22 mouse cellular contexts compared by ENCODE assay signal in the genomic region with DNA sequence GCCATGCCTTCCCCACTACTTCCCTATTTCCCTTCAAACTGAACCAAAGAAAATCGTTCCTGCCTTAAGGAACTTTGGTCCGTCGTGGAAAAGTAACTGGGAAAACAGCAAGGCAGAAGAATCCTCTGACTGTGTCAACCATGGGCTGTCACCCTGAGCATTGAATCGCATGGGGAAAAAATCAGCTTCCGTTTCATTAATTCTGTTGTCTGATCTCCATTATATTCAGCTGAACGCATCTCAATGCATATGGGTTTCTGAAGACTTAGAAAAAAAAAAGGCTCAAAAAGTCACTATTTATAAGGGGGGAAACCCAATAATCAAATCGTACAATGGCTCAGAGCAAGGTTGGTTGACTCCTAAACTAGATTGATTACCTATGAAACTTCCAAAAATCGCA.
DNase-seq lines count a peak whose midpoint lies in the region; ATAC-seq and TF ChIP-seq lines count a peak whose summit lies in the region.
"Had no signal": no experiment of that assay in that cellular context is flagged by ENCODE, and none has a peak within 500 bp of the region (broad histone marks: within the 10 kb centered on the region; RNA-seq: fewer than 3 reads in every experiment).

No protein-coding gene starts in this region.

- dilution Hi-C loops in CH12.LX (cut with MboI; ENCODE audit: extremely low pct_ligation_motif_present, extremely low pct_unique_long_range_greater_than_20kb, low sequenced_read_pairs), result no loop called here

- H3K27ac ChIP-seq in CH12.LX (ENCODE audit: insufficient read depth, low read depth), result no peak overlapping the region
- no peak overlapping the region for H3K27ac ChIP-seq in midbrain, embryonic 11.5 days (ENCODE audit: low read depth, low read length)
- H3K27ac ChIP-seq: embryonic facial prominence, embryonic 10.5 days; embryonic facial prominence, embryonic 12.5 days; forebrain, embryonic 13.5 days had no signal

- H3K27me3 ChIP-seq in CH12.LX (replicated peaks), result no peaks in the 10 kb centered on the region
- H3K27me3 ChIP-seq in midbrain, embryonic 11.5 days (ENCODE audit: control insufficient read depth, insufficient read depth, low read length), result no peaks in the 10 kb centered on the region
- H3K27me3 ChIP-seq: embryonic facial prominence, embryonic 12.5 days; forebrain, embryonic 13.5 days; Patski had no signal

- H3K9me3 ChIP-seq in CH12.LX (replicated peaks; ENCODE audit: low read length), result peaks cover 2% of the 10 kb centered on the region
- no peaks in the 10 kb centered on the region for H3K9me3 ChIP-seq in midbrain, embryonic 11.5 days (ENCODE audit: control insufficient read depth, low read length)
- H3K9me3 ChIP-seq: embryonic facial prominence, embryonic 10.5 days had no signal

- DNase-seq in embryo, embryonic 10.5 days (ENCODE audit: low spot score), result peak; percentile 48
- DNase-seq in embryo, embryonic 11 days, result no peak
- DNase-seq in CH12.LX (ENCODE audit: extremely low read depth), result no peak
- peak; percentile 61 for DNase-seq in retina, embryonic 14.5 days (ENCODE audit: low spot score)
- no peak for DNase-seq in midbrain, embryonic 11.5 days (ENCODE audit: low spot score, missing footprints)
- DNase-seq in spleen, postnatal 4 days (ENCODE audit: low spot score in 2 of 2), result no peak
- DNase-seq: adrenal gland, adult 8-10 months; adrenal gland, postnatal 14 days; adrenal gland, postnatal 36 days; B cell, adult 2 months; cerebellum, adult 11-12 months; cerebellum, adult 2 months; cerebellum, adult 9-10 months; cerebellum, postnatal 10 days; cerebellum, postnatal 25 days had no signal

- H3K4me3 ChIP-seq in CH12.LX (replicated peaks in 1 of 3; ENCODE audit: low read depth in 2 of 3, low read length in 2 of 3, poor library complexity in 1 of 3), result no peak overlapping the region
- no peak overlapping the region for H3K4me3 ChIP-seq in midbrain, embryonic 11.5 days (ENCODE audit: low read depth, low read length)
- H3K4me3 ChIP-seq: embryonic facial prominence, embryonic 10.5 days; embryonic facial prominence, embryonic 12.5 days; forebrain, embryonic 13.5 days had no signal

- in situ Hi-C loops in CH12.LX (cut with MboI; ENCODE audit: low pct_ligation_motif_present, low pct_unique_long_range_greater_than_20kb, low sequenced_read_pairs), result no loop called here

- TF ChIP-seq RAD21 in CH12.LX (IDR thresholded peaks at IDR 0.05; ENCODE audit: low read depth, low read length), result no peak

- no peak for TF ChIP-seq CTCF in CH12.LX (conservative IDR thresholded peaks at IDR 0.05 in 1 of 2, IDR thresholded peaks at IDR 0.05 in 1 of 2; ENCODE audit: low read depth in 2 of 2, low read length in 2 of 2)

- no peak for ATAC-seq in midbrain, embryonic 11.5 days (ENCODE audit: low FRiP score)
- ATAC-seq: activated CD4-positive, CD25-positive, alpha-beta regulatory T cell, adult 4 months; CD4-positive, CD25-positive, alpha-beta regulatory T cell, adult 4 months; forebrain, embryonic 13.5 days; forebrain, embryonic 16.5 days; Patski had no signal

- H3K9ac ChIP-seq in CH12.LX (ENCODE audit: insufficient read depth, low read depth), result no peak overlapping the region
- no peak overlapping the region for H3K9ac ChIP-seq in midbrain, embryonic 11.5 days (ENCODE audit: low read length)
- H3K9ac ChIP-seq: embryonic facial prominence, embryonic 12.5 days; forebrain, embryonic 13.5 days had no signal

- H3K36me3 ChIP-seq in CH12.LX (replicated peaks in 1 of 2; ENCODE audit: control insufficient read depth in 1 of 2, insufficient read depth in 1 of 2, low read length in 1 of 2), result no peaks in the 10 kb centered on the region
- no peaks in the 10 kb centered on the region for H3K36me3 ChIP-seq in midbrain, embryonic 11.5 days (ENCODE audit: control insufficient read depth, insufficient read depth, low read length)
- H3K36me3 ChIP-seq: embryonic facial prominence, embryonic 10.5 days; embryonic facial prominence, embryonic 12.5 days had no signal

- H3K4me2 ChIP-seq in CH12.LX (ENCODE audit: insufficient read depth, low read depth, poor library complexity, severe bottlenecking), result peak overlapping the region; percentile 14; the same call in 1 of the 2 replicates
- H3K4me2 ChIP-seq in midbrain, embryonic 11.5 days, result no peak overlapping the region
- H3K4me2 ChIP-seq: embryonic facial prominence, embryonic 12.5 days; forebrain, embryonic 13.5 days had no signal

- peaks cover 17 to 37% of the 10 kb centered on the region in 2 experiments for H3K4me1 ChIP-seq in CH12.LX (ENCODE audit: control insufficient read depth in 1 of 2, insufficient read depth in 2 of 2)
- H3K4me1 ChIP-seq in midbrain, embryonic 11.5 days (ENCODE audit: control insufficient read depth, insufficient read depth, low read length), result no peaks in the 10 kb centered on the region
- H3K4me1 ChIP-seq: embryonic facial prominence, embryonic 10.5 days; embryonic facial prominence, embryonic 12.5 days; forebrain, embryonic 13.5 days had no signal

- TF ChIP-seq EP300 in CH12.LX (IDR thresholded peaks at IDR 0.05; ENCODE audit: low read length), result no peak

- no peaks in the 10 kb centered on the region for H3K79me2 ChIP-seq in CH12.LX (replicated peaks; ENCODE audit: control insufficient read depth, extremely low read depth, insufficient read depth, poor library complexity, severe bottlenecking)

- WGBS in midbrain, embryonic 11.5 days, result 62% methylated on average over 8 of the region's 8 CpGs

- no peak for TF ChIP-seq POLR2A in CH12.LX (IDR thresholded peaks at IDR 0.05; ENCODE audit: low read depth, low read length)

TF ChIP-seq in CH12.LX, 34 proteins besides CTCF, POLR2A, EP300 and RAD21:
- TF ChIP-seq BHLHE40 (IDR thresholded peaks at IDR 0.05; ENCODE audit: low read depth, low read length), result no peak
- TF ChIP-seq TBP (conservative IDR thresholded peaks at IDR 0.05; ENCODE audit: low read depth, low read length), result no peak
- TF ChIP-seq IRF4 (IDR thresholded peaks at IDR 0.05; ENCODE audit: low read depth, low read length), result no peak
- TF ChIP-seq NRF1 (IDR thresholded peaks at IDR 0.05; ENCODE audit: low read depth, low read length), result no peak
- TF ChIP-seq TCF12 (IDR thresholded peaks at IDR 0.05; ENCODE audit: low read depth, low read length), result no peak
- no peak for TF ChIP-seq ETS1 (conservative IDR thresholded peaks at IDR 0.05; ENCODE audit: low read depth, low read length)
- TF ChIP-seq SIN3A (IDR thresholded peaks at IDR 0.05; ENCODE audit: low read length), result no peak
- no peak for TF ChIP-seq POLR2AphosphoS2 (IDR thresholded peaks at IDR 0.05; ENCODE audit: low read depth, low read length)
- TF ChIP-seq GABPA (IDR thresholded peaks at IDR 0.05; ENCODE audit: insufficient replicate concordance, low read depth, low read length), result no peak
- no peak for TF ChIP-seq MAFK (IDR thresholded peaks at IDR 0.05; ENCODE audit: insufficient replicate concordance, low read length)

Comparison
In these comparisons a context has a peak if more than half of its experiments do, and no peak if none do; other contexts are left out.
1. DNase-seq: peak in embryo, embryonic 10.5 days (single experiment) and retina, embryonic 14.5 days (single experiment); none in embryo, embryonic 11 days (single experiment), CH12.LX (single experiment), midbrain, embryonic 11.5 days (single experiment) and spleen, postnatal 4 days (0 of 2).